Mouse (Mus musculus) adrenal gland, postnatal 14 days (tissue): ENCODE data around the gene Coq5. TPM values are rescaled to one million over a fixed set of nuclear protein-coding genes. Genes with fewer than 3 reads are reported as not detected.

Source experiments
- DNase-seq: peaks from one replicate; pipeline ENCODE4 v3.0.0; 2021; ENCODE audit warnings: mixed read lengths
- total RNA-seq: library from RNA; stranded (reverse); gene quantifications from 2 replicates; pipeline ENCODE4 v1.2.3, GENCODE M21; 2021

The Coq5 gene
- total RNA-seq, 1 experiment from 2014 or later = 80.4 TPM

DNA sequence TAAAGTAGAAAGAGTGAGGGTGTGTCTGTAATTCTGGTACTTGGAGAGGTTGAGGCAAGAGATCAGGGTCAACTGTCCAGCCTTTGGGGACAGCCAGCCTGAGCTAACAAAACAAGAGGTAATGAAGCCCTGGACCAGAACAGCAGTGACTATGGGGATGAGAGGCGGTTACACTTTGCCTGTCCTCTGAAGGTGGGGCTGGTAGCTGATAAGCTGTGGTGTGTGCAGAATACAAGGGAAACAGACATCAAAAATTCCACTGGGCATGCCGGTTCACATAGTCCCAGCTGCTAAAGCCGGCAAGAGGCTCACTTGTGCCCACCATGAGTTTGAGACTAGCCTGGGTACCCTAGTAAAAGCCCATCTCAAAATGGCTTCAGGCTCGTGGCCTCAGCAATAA lies 32.9 kb downstream of the Coq5 start:
- no peak for DNase-seq

DNA sequence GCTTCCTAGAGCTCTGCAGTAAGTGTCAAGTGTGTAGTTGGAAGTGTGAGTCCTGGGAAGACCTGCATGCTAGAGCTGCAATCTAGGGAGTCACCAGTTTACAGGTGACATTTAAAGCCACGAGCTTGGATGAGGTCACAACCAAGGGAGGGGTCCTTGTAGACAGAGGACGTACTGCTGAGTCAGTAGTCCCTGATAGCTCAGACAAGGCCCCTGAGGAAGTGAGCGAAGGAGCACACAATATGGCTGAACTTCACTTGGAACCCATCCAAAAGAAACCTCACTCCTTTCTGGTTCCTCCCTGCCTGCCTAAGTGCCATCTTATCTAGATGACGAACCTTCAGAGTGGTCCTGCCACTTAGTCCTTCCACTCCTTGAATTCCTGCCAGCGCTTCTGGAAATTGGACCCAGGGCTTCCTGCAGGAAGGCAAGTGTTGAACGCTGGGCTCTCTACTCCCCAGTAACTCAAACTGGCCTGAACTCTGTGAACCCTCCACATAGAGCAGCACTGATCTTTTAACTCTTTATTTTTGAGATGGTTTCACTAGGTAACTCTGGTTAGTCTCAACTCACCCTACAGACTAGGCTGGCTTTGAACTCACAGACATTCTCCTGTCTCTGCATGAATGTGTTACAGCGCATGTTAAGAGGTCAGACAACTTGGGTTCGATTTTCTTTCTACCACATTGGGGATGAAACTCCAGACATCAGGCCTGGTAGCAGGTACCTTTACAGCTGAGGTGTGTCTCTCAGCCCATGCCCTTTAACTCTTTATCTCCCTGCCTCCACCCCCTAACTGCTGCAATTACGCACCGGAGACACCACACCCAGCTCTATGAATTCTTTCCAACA lies 33.6 kb downstream of the Coq5 start:
- no peak for DNase-seq

DNA sequence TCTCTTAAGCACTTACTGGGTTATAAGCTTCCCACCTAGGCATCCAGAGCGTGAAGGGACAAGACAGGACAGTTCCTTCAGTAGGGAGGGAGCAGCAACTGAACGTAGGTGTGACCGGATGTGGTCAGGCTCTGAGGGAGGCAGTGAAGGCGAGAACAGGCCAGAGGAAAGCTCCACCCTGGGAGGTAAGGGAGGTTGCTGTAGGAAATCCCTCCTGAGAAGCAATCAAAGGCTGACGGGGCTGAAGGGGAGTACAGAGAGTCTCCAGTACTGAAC lies 34.1 kb downstream of the Coq5 start:
- DNase-seq = no peak

DNA sequence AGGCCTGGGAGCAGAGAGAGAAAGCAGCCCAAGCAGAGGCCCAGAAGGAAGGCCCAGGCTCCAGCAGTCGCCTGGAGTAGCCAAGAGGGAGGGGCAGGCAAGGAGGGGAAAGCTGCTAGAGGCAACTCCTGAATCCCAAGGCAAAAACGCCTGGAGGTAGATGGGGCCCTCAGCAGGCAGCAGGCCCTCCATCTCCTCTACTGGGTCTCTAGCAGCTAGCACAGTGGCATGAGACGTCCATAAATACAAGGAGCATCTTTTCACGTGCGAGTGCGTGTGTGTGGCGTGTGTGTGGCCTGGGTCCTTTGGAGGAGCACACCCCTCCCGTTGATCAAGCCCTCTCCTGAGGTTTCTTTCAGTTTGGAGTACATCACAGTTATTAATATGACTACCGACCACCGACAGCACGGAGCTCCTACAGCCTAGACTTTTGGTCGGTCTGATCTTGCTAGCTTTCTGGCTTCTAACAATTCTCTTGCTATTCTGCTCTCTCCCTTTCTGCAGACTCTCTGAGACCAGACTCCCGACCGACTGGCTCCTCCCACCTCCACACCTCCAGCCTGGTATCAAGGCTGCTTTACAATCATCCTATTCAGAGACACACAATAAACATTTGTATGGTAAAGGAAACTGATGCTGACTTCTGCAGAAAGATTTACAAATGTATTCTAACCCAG lies 37.6 kb downstream of the Coq5 start:
- DNase-seq = no peak

DNA sequence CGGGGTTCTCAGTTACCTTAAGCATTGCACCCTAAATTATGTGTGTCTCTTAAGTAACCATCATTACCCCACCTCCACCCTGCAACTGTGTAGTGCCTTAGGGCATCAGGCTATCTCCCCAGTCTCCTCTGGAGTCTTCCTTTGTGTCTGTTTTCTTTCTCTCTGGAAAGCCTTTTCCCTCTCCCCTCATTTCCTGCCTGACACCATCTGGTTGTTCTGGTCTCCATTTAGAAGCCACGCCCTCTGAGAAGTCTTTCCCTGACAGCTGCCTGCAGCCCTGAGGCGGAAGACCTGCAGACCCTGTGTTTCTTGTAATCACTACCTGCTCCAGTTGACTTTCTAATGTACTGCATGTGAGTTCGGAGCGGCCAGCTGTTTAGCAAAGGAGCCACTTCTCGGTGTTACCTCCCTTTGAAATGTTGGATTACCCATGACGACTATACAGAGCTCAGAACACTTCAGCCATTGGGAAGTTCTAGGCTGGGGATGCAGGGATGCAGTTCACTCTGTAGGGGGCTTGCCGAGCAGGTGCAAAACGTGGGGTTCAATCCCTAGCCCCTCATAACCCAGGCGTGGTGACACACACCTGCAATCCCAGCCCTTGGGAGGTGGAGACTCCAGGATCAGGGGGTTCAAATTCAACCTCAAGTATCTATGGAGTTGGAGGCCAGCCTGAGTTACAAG lies 38.3 kb downstream of the Coq5 start:
- DNase-seq = peak; percentile 24

DNA sequence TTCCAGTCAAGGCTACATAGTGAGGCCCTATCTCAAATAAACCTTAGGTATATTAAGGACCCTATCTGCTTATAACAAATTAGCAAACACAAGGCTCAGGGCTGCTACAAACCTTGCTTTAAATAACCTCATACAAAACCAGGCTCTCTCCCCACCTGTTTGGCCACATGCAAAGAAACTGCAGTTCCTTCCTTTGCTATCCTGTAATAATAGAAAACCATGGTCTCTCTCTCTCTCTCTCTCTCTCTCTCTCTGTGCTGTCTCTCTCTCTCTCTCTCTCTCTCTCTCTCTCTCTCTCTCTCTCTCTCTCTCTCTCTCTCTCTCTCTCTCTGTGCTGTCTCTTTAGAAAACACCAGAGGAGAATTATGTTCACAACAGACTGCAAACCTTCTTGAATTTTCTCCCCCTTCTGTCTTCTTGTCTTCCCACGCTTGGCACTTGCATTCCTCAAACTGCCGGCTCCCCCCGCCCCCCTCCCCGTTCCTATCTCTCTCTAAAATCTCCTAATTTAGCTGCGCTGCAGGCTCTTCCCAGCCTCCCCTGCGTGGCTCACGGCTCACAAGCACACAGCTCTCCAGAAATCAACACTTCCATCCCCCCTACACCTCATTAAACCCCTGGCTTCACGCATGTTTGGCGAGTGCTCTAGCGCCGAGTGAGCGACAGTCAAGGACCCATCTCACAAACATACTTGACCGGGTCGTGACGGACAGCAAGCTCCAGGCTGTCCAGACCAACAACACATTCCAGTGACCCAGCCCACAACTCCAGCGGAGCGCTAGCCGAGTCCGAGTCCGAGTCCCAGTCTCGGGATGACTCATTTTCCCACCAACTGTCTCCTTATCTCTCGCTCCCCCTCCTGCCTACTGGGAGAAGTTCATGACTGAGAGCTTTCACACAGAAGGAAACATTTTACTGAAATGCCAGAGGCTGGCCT lies 39.8 kb downstream of the Coq5 start:
- DNase-seq = peak; percentile 87

DNA sequence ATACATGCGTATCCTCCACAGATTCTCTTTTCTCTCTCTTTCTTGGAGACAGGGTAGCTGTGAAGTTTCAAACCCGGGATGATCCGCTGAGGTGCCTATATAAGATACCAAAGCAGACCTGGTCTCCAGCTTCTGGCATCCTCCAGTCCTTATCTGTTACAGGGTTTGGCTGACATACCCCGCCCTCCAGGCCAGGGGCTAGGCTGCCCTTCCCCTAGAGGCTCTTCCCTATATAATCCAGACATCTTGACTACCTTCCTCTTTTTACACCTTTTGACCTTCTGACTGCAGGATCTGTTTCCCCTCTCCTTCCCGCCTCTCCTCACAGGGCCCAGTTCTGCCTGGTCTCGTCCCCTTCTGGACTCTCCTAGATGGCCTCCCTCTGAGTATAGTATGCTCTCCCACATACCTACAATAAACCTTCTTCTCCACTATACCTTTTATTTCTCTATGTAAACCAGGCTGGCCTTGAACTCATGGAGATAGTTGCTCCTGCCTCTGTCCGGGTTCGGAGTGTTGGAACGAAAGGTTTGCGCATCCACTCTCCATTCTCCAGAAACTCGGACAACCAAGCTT lies 46.9 kb downstream of the Coq5 start:
- no peak for DNase-seq

DNA sequence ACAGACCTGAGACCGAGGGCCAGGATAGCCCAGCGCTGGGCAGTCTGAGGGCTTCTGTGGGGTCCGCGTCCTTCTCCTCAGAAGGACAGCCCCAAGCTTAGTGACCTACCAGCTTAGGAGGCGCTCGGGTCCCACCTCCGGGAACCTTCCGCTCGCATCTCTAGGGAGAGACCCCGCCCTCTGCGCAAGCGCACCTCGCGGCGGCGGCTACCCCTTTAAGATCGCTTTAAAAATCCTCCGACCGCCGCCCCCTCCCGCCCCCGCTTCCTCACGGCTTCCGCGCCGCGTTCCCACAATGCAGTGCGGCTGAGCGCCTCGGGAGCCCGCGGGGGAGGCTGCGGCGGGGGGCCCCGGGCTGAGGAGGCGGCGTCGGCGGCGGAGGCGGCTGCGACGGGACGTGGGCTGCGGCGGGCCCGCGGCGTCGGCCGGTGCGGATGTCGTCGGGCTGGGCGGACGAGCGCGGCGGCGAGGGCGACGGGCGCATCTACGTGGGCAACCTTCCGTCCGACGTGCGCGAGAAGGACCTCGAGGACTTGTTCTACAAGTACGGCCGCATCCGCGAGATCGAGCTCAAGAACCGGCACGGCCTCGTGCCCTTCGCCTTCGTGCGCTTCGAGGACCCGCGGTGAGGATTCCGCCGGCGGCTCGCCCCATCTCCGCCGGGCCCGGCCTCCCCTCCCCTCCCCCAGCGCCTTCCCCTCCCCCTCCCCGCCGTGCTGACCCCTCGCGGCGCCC lies 47.6 kb downstream of the Coq5 start, which contains the start of gene Srsf9:
TSS of gene Srsf9 (plus strand) at position 303 of the 735 bp plus-strand sequence.
- DNase-seq = peak; percentile 98

DNA sequence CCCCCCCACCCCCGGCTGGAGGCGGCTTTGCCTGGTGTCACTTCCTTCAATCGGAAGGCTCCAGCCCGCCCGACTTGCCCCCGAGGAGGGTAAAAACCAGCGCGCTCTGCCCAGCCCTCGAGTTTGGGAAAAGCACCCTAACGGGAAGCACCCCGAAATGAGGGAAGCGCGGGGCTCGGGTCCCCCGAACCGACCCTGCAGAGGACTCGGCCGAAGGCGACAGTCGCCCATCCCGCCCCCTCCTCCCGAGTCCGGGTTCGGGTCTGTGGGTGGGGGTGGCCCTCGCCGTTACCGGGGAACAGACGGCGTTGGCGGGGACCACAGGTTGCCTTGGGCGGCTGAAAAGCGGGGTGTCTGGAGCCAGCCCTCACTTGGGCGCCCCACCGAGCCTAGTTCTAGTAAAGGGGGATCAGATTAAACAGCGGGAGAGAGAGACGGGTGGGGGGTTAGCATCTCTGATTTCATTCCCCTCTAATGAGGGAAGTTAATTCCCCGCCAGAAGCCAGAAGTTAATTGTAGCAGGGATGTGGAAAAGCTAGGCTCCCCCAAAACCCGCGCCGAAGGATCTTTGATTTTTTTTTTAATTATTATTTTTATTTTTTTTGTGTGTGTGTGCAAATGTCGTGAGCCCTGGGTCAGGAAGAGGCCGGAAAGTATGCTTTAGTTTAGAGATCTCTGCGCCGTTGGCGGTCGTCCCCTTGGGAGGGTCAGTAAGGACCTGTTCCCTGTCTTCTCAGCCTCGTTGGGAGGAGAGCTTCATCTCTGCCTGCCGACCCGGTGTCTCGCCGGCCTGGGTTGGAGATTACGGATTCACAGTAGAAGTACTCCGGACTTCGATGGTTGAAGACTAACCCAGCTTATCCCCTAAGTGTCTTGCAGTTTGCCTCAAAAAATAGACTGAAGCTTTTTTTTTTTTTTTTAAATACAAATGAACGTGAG lies 48.4 kb downstream of the Coq5 start:
- peak; percentile 44 for DNase-seq

DNA sequence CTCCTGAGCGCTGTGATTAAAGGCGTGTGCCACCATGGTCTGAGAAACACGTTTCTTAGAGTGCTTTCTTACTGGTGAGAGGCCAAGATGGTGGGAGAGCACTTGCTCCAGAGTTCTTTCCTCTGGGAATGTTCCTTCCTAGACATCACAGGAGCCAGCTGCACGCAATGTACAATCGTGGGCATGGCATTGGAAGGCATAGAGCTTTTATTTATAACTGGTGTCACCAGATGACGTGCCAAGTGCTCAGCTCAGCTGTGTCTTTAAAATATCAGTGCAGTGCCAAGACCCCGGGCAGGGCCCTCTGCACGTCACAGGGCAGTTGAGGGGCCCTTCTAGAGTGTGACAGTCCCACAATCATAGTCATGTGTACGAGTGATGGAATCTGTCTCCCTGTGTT lies 51.5 kb downstream of the Coq5 start:
- no peak for DNase-seq

DNA sequence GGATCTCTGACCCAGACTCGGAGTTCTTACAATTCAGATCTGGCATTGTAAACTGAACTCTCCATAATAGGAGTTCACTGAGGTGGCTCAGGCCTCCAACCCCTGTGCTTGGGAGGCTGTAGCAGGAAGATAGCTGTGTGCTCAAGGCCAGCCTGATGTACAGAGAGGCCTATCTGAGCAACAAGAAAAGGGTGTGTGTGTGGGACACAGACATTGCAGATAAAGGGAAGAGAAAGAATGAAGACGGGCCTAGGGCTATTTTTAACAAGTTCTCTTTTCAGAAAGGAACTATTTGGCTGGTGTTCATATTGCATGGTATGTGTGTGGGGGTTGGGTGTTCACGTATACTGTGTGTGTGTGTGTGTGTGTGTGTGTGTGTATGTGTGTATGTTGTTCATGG lies 54.2 kb downstream of the Coq5 start:
- no peak for DNase-seq

DNA sequence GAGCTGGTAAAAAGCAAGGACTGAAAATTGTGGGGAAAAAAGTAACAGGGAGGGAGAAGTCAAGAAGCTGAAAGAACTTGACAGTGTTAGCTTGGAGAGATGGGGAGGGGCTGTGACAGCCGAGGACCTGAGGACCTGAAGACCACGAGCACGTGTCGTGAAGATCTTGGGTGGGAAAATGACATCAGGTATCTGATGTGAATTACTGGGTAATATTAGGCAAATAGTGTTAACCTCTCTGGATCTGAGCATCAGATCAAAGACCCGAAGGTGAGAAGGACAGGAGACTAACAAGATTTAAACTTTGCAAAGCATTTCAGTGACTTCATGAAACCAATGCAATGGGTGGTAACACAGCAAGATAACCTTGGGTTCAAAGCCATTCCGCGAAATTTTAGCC lies 60.5 kb downstream of the Coq5 start:
- no peak for DNase-seq

DNA sequence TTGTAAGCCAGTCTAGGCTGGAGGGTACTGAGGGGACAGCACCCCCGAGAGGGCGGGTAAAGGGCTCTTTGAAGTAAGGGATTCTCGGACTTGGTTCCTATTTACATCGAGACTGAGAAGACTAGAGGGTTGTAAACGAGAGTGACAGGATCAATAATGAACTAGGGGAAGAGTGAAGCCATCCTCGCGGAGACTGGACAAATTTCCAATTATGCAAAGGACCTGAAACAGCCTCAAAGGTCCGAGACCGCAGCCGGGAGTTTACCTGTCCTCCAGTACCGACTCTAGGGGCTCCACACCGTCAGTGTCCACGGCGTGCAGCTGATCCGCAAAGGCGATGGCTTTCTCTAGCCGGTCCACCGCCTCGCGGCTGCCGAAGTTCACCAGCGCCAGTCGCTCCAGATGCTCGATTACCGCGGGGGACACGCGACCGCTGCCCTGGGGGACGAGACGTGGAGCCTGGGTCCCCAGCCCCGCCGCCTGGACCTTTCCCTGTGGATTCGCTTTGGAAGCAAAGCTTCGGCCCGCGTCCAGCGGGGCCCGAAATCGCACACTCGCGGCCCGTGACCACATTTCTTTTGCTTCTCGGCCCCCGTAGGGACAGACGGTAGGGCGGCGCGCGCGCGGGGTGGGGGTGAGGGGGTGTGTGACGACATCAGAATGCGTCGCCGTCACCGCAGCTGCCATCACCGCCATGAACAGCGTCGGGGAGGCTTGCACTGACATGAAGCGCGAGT lies 61.3 kb downstream of the Coq5 start, which contains the start of the genes Gatc and Triap1:
TSS of gene Gatc (minus strand) at position 602 of the 737 bp plus-strand sequence.
TSS of gene Triap1 (plus strand) at position 649 of the 737 bp plus-strand sequence.
- peak; percentile 94 for DNase-seq

DNA sequence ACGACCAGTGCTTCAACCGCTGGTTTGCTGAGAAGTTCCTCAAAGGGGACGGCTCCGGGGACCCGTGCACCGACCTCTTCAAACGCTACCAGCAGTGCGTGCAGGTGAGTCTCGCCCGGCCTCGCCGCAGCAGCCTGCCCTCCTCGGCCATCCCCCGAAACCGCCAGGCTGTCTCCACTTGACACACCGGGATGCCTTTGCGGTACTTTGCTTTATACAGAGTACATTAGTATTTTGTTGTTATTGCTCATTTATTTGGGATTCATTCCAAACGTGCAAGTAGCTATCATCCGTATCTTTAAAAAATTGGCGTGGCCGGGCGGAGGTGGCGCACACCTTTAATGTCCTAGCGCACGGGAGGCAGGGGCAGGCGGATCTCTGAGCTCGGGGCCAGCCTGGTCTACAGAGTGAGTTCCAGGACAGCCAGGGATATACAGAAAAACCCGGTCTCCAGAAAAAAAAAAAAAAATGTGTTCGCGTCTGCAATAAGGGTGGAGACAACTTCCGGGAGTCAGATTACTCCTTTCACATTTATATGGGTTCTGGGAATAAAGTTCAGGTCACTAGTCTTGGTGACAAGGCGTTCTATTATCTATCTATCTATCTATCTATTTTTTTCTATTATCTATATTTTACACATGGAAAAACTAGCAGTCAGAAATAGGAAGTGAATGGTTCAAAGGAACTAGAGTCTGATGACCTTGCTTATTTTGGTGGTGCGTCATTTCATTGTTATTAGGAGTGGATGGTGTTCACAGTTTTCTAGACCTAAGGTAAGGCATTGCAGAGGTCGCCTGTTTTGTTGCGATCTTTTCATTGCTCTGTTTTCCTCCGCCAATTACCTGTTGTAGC lies 62.1 kb downstream of the Coq5 start:
- no peak for DNase-seq
